Mouse (Mus musculus): ENCODE data around the gene Fry.

Fry gene

DNA sequence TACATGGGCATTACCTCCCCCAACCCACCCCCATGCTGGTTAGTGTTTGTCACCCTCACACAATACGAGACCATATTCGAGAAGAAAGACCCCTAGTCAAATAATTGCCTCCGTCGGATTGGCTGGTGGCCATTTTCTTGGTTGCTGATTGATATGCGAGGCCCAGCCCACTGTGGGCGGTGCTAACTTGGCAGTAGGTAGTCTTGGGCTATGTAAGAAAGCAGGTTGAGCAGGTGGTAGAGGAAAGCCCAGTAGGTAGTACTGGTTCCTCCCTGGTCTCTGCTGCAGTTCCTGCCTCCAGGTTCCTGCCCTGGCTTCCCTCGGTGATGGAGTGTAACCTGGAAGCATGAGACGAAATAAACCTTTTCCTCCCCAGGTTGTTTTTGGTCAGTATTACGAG is 153.7 kb downstream of the Fry start:
- DNase-seq (ENCODE audit: low spot score): no peak

DNA sequence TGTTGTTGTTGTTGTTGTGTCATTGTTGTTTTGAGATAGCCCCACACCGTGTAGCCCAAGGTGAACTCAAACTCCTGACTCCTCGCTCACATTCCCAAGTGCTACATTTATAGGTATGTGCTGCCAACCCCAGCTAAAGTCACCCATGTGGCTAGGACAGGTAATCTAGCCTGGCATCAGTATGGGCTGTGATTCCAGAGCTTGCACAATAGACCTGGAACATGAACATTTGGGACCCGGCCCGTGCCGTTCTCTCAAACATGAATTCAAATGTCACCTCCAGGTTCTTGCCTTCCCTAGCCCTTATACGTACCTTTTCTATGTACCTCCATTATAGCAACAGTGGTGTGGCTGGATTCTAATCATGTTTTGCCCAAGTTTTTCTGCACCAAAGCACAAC is 156.9 kb downstream of the Fry start:
- no peak for DNase-seq (ENCODE audit: low spot score)

DNA sequence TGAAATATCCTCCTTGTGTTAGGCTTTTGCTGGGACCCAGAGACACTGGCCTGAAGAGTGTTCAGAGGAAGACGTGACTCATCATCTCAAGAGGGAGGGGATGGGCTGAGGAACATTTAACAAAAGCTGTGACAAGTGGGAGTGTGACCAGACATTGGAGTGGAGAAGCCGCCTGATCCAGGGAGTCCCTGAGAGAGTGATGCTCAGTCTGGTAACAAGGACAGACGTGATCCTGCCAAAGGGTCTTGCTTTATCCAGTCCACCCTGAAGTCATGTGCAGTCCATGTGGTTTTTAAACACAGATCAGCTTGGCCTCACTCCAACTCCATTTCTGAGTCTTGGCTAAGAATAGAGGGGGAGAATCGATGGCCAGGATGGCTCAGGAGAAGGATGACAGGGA is 158.2 kb downstream of the Fry start:
- DNase-seq (ENCODE audit: low spot score): no peak

DNA sequence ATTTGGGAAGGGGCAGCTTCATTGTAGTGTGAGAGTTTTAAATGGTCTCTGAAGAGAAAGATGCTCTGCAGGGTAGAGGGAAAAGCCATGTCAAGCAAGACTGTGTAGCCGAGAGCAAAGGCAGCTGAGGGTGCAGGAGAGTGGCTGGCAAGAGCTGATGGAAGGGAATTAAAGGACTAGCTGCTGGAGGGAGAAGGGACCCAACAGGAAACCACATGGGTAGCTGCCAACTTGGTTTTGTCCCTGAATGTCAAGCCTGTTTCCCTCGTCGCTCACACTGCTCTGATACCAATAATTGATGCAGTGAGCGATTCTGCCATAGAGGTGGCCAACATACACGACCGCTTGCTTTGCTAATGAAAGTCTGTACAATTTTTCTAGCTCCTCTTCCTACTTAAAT is 160.9 kb downstream of the Fry start:
- DNase-seq (ENCODE audit: low spot score): no peak

DNA sequence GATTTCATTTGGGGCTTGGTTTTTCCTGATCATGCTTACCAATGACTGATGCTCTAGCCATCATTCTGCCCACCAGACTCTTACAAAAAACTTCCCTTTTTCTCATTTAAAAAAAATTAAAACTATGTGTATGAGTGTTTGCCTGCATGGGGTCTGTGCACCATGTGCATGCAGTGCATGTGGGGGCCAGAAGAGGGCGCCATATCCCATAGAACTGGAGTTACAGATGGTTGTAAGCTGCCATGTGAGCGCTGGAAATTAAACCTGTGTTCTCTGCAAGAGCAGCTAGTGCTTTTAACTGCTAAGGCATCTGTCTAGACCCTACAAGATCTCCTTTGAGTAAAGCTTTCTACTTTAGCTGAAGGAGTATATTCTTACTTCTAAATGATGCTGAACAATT is 162.6 kb downstream of the Fry start:
- DNase-seq (ENCODE audit: low spot score): no peak

DNA sequence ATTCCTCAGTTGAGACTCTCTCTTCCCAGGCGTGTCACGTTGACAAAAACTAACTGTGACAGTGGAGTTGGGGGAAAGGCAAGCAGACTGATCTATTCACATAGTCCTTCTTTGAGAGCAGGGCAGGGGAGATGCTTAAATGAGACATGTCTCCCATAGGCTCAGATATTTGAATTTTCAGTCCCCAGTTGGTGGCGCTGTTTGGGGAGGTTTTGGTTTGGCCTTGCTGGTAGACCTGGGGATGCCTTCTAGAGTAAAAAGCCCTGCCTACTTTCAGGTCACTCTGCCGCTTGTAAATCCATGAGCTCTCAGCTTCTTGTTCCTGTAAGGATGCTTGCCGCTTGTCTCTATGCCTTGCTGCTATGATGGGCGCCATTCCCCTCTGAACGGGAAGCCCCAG is 163.6 kb downstream of the Fry start:
- DNase-seq (ENCODE audit: low spot score): no peak

DNA sequence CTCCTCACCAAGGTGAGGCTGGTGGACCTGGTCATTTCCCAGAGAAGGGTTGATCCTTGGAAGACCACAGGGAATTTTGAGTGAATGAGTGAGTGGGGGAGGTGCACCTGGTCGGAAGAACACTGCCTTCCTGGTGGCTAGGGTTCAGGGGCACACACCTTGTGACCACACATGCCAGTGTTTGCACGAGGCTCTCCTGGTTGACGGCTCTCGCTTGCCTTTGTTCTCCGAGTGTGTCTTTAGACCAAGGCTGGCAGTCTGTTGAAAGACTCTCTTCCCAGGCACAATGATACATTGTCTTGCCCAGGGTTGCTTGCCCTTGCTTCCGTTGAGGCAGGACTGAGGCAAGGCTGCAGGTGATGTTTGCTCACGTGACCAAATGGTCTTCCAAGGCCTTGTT is 169.5 kb downstream of the Fry start:
- no peak for DNase-seq (ENCODE audit: low spot score)

DNA sequence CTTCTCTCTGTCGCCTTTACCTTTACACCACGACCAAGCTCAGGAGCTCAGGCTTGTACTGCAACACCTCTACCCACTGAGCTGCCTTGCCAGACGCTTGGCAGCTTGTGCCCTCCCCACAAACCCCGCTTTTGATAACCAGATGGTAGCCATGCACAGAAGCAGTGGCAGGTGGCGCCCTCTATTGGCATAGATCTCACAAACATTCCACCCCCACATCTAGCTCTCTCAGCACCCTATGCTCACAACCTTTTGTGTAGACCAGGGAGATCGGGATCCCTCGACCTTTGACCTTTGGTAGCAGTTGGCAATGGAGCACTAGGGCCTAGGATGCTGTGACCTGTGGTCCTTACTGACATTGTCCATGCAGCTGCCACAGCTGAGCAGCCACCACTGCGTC is 171.2 kb downstream of the Fry start:
- DNase-seq (ENCODE audit: low spot score): no peak

DNA sequence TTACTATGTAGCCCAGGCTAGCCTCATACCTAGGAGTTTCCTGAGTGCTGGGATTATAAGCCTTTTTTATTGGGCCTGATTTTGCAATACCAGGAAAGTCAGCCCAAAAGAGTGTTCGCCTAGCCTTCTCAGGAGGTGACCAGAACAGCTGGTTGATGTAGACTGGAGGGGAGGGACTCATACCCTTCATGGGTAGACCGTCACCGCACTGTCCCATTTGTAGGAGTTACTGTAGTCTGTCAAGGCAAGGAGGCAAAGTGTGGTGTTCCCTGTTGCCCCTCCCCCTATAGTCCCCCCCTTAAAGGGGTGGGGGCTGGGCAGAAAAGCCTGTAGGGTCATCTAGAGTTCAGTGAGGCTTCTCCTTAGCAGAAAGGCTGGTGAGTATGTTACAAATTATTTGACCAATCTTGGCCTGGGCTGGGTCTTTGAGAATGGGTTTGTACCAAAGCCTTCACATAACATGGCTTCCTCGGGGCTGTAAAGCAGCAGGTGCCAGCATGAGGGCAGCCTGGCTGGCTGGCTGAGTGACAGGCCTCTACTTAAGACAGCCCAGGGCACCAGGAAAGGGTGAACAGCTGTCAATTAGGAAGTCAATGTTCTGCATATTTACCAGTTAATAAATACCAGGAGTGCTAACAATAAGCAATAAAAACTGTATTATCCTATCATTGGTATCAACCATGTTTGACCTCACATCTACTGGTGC is 172.2 kb downstream of the Fry start:
- DNase-seq (ENCODE audit: low spot score): no peak

DNA sequence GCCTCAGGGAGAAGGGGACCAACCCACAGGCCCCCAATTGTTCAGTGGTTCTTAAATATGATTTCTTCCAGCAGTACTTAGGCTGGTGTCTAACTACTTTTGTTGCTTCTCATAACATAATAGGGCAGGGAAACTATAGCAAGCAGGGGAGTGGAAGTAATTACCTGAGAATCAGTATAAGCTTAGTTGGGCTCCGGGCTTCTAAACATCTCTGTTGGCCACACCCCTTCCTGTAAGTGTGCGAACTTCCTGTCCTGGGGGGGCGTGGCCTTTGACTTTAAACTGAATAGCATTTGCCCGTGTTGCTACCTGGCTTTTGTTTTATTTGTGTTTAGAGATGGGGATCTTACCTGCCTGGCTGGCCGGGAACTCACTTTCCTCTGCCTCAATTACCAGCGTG is 172.8 kb downstream of the Fry start:
- no peak for DNase-seq (ENCODE audit: low spot score)

DNA sequence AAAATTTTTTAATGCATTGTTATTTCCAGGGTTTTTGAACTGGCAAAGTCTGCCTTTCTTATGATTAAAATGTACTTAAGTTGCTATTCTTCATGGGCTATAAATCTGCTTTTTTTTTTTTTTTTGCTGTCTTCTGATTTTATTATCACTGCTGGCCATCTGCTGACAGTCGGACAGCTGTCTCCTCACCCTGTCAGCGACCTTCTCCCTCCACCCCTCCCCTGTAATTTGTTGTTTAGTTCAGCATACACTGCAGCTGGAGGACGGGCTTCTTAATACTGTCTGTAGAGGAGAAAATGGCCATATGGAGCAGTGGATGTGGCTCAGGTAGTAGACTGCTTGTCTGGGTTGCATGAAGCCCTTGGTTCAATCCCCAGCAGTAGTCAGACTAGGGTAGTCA is 173.7 kb downstream of the Fry start:
- DNase-seq (ENCODE audit: low spot score): no peak

DNA sequence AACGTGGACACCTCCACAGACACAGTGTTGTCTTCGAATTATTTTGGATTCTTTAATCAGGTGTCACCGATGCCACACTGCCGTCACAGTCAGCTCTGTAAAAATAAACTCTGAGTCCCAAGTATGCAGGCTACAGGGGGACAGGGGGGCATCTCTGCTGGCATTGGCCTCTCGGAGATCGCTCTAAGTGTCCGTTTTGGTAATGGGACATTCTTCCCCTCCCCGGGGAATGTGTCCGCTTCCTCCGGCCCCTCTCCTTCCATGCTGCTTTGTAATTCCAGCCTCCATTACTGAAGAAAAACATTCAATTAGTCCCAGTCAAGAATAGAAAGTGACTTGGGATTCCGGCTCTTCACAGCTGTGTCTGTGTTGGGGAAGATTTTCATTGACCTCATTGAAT is 175.9 kb downstream of the Fry start:
- DNase-seq (ENCODE audit: low spot score): no peak

DNA sequence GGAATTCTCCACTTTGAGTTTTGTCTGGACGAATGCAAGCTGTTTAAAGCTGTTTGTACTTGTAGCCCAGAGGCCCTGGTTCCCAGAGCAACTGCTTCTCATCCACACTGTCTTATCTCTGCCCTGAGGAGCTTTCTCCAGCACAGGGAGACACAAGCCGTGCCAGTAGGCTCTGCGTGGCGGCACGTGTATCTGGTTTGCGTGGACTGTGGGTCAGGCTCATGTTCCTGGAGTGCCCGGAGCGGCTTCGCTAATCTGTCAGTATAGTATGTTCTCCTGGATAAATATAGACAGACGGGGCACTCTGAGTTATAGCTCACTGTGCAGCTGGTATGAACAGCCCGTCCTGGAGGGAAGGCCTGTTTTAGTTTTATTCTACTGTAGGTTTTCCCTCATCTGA is 176.7 kb downstream of the Fry start:
- DNase-seq (ENCODE audit: low spot score): no peak

DNA sequence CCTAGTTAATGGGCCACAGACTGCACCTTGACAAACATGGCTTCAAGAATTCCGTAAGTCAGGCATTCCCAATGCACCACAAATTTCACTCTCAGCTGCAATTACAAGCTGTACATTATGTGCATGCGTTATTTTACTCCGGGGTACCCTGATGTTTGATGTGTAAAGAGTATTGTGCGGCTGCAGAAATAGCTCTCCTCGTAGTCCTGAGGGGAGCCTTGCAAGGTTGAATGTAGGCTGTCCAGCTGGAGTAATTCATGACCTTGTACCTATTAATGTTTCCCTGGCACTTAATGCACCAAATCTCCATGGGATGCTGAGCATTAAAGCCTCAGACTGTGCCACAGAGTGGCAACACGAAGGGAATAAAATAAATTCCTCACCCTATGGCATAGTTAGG is 180.5 kb downstream of the Fry start:
- DNase-seq (ENCODE audit: low spot score): no peak

DNA sequence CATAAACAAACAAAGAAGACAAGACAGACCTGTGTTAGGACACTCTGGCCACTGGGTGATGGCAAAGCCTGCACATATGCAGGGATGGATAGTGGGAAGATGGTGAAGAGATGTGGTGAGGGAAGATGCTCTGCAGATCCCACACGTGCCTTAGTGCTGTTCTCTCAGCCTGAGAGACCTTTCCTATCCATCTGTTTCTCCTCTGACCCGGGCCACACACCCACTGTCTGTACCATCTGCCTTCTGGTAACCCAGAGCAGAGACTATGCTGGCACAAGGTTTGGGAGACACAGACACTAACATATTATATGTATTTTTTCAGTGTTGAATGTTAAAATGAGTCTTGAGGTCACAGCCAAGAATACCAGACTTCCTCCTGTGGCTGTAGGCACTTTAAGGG is 183.7 kb downstream of the Fry start:
- DNase-seq (ENCODE audit: low spot score): no peak

DNA sequence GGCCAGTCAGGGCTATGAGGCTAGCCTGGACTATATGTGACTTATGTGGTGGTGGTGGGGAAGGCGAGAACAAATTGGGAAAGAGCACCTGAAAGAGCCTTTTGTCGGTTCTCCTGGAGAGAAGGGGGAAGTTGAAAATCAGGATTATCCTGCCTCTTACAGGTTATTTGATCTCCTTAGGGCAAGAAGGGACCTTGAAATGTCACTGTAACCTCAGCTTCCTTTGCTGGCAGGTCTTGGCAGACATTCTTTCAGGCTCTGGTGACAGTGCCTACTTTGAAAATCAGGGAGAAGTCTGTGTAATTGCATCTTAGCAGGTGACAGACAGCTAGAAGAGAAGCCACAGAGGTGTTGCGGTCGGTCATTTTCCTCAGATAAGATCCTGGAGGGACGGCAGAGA is 184.6 kb downstream of the Fry start:
- DNase-seq (ENCODE audit: low spot score): no peak

DNA sequence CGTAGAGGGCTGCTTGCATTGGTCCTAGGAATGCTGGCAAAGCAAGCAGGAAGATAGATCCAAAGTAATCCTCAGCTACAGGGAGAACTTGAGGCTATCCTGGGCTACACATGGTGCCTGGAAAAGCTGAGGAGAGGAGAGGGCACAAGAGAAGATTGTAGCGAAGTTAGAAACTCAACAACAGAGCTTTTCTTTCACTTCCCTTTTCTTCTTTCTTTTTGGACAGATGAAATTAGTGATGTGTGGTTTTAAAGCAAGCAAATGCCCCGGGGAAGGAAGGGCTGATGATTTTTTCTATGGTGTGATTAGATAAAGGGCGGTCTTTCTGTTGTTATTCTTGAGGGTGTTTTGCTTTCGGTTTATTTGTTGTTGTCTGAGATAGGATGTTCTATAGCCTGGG is 188.1 kb downstream of the Fry start:
- DNase-seq (ENCODE audit: low spot score): no peak

DNA sequence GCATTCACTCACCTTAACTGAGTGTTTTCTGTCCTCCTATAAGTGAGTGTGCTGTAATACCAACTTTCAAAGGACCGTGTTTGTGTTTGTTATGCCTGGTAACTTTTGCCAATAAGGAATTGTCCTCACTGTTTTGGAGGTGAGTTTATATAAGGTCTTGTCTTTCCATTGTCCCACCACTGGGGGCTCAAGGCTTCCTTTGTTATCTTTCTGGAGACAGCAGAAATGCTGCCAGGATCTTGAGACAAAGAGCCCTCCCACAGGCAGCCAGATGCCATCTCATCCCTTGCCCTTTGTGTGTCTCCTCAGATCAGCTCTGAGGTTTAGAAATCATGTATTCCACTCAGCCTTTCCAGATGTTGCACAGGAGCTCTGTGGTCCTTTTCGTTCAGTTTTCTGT is 194.8 kb downstream of the Fry start:
- no peak for DNase-seq (ENCODE audit: low spot score)

DNA sequence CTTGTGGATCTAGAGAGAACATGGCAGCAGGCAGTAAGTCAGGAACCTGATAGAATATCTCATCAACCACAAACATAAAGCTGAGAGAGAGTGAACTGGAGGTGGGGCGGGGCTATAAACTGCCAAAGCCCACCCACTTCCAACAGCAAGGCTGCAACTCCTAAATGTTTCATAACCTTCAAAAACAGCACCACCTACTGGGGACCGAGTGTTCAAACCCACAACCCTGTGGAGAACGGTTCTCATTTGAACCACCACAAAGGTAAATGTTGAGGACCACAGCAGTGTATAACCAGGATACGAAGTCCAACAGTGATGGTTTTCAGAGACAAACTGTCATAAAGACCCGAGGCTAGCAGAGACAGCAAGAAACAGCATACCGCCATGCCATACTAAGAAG is 196.1 kb downstream of the Fry start:
- no peak for DNase-seq (ENCODE audit: low spot score)

DNA sequence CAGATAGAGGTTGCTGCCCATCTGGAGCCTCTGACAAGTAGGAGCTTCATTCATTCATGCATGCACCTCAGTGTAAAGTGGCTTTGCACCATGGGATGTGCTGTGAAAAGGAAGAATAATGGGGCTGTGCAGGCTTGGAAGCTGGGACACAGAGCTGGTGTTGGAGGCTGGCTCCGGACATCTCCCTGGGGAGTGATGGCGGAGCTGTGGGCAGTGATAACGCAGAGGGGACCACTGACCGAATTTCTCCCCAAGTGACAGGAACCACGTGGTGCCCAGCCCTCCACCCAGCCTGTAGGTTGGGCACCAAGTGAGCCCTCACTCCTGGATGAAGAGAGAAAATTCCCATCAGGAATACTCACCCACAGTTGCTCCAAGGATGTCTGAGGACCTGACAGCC is 207.0 kb downstream of the Fry start:
- no peak for DNase-seq (ENCODE audit: low spot score)

DNA sequence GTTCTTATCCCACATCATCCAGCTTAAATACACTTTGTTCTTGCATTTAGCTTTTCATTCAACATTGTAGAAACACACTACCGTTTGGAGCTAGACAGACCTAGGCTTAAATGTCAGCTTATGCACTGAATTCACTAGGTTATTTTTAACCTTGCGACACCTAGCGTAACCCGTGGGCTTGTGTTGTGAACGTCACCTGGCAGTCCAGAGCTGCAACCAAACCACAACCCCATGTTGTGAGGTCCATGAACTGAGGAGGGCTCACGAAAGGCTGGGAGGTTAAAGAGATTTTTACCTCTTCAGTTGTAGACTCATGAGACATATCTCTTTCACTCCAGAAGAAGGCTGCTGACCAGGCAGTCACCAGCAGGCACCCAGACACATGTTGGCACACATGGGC is 210.2 kb downstream of the Fry start:
- DNase-seq (ENCODE audit: low spot score): no peak

DNA sequence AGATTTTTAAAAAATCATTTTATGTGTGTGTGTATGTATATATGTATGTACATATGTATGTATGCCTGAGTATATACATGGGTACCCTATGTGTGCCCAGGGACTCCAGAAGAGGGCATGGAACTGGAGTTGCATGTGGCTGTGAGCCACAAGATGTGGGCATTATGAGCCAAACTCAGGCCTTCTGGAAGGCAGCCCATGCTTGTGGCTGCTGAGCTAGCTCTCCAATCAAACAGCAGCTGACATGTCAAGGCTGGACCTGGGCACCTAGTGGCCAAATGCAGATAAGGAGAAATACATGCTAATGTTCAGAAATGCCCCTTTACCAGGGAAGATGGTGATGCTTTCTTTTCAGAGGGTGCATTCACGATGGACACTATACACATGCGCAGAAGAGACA is 213.4 kb downstream of the Fry start:
- no peak for DNase-seq (ENCODE audit: low spot score)

DNA sequence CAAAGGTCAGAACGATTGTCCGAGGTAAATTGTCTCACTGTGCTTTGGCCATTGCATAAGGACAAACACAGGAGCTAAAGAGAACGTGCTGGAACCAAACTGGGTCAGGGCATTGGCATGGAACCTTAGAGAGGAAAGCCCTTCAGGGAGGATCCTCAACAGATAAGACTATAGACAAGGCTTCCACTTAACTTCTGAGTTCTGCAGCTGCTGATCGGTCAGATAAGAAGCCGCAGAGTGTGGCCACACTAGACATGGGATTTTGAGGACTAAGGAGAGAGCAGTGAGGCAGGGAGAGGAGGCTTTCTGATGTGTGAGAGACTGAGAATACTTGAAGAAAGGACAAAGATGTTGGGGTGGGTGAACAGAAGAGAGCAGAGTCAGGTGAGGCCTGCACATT is 214.4 kb downstream of the Fry start:
- no peak for DNase-seq (ENCODE audit: low spot score)

DNA sequence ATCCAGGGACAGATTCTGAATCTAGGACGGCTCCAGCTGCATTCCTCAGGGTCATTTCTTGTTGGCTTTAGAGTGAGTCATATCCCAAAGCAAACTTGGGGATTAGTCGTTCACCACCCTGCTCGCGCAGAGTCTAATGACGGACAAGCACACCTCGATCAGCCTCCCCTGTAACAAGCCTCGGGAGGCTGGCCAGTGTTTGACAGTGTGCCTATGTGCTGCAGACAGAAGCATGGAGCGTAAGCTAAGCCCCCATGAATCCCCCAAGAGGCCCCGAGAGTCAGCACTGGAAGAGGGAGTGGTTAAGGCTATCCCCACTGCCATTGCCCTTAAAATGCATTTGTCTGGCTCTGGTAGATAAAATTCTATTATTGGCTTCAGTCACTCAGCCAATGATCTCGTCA is 214.9 kb downstream of the Fry start:
- no peak for DNase-seq (ENCODE audit: low spot score)

DNA sequence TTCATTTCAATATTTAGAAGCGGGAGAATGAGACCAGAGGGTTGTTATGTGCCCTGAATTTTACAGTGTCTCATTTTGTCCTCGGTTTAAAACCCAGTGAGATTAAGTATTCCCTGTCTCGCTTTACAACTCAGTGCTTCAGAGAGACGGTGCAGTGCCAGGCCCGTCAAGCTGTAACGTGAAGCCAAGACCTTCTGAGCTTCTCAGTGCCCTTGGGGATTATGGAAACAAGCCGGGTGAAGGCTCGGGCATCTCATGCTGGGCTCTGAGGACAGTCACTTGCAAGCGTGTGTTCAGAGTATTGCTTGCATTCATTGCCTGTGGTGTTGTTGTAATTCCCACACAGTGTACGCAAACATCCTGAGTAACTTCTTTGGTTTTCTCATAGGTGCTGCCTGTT is 218.0 kb downstream of the Fry start:
- no peak for DNase-seq (ENCODE audit: low spot score)

All from ovary, postnatal 14 days (tissue).